Mouse (Mus musculus) heart, postnatal 0 days (tissue): ENCODE results near the gene Tiam2. TPM values are rescaled to one million over a fixed set of nuclear protein-coding genes. Genes with fewer than 3 reads are reported as not detected.

Experiments used
- ATAC-seq: fragments of 200-750 bp; cut with Nextera tagmentation; 2 replicates; pipeline ENCODE4 v1.8.0; 2017; ENCODE audit warnings: low read depth, moderate number of reproducible peaks, moderate library complexity; ENCODE audit not compliant: insufficient read depth
- DNase-seq: peaks from one replicate; pipeline ENCODE4 v3.0.0-alpha.2; 2016; ENCODE audit warnings: low spot score
- H3K27ac ChIP-seq: fragments of 300-500 bp; sonication (generic); 2 replicates; pipeline ENCODE4 v1.5.1; 2014; ENCODE audit warnings: low read depth, mild to moderate bottlenecking
- H3K27me3 ChIP-seq: fragments of 300-500 bp; sonication (generic); 2 replicates; pipeline ENCODE4 v1.6.1; 2014; ENCODE audit warnings: low read length, mixed read lengths; ENCODE audit not compliant: control insufficient read depth, insufficient read depth
- H3K36me3 ChIP-seq: fragments of 300-500 bp; sonication (generic); replicated peaks from 2 replicates; pipeline ENCODE4 v1.6.1; 2014; ENCODE audit warnings: low read length, mixed read lengths; ENCODE audit not compliant: control insufficient read depth, insufficient read depth
- H3K4me1 ChIP-seq: fragments of 300-500 bp; sonication (generic); 2 replicates; pipeline ENCODE4 v1.6.1; 2014; ENCODE audit warnings: antibody characterized with exemption; ENCODE audit not compliant: control insufficient read depth, insufficient read depth
- H3K4me2 ChIP-seq: fragments of 300-500 bp; sonication (generic); 2 replicates; pipeline ENCODE4 v1.6.1; 2014; ENCODE audit warnings: low read depth, mild to moderate bottlenecking, low read length, moderate library complexity
- H3K4me3 ChIP-seq: fragments of 300-500 bp; sonication (generic); 2 replicates; pipeline ENCODE4 v1.5.1; 2014; ENCODE audit warnings: low read depth, low read length
- H3K9ac ChIP-seq: fragments of 300-500 bp; sonication (generic); replicated peaks from 2 replicates; pipeline ENCODE4 v1.6.1; 2014; ENCODE audit warnings: low read depth, low read length, mixed read lengths
- H3K9me3 ChIP-seq: fragments of 300-500 bp; sonication (generic); replicated peaks from 2 replicates; pipeline ENCODE4 v1.6.1; 2016; ENCODE audit warnings: low read length; ENCODE audit not compliant: control insufficient read depth
- CTCF ChIP-seq: IDR thresholded peaks from 2 replicates; pipeline ENCODE4 v1.5.1; 2016; ENCODE audit warnings: antibody characterized with exemption, control low read depth, low read depth
- EP300 ChIP-seq: IDR thresholded peaks from 2 replicates; pipeline ENCODE4 v1.6.1; 2016; ENCODE audit warnings: antibody characterized with exemption, low read depth
- WGBS: fragments of 180-500 bp; shearing (Covaris S2); extraction: QIAGEN DNeasy Blood & Tissue Kit; methylation state at CpG from one replicate; pipeline ENCODE4 v1.1.7; 2014; 5-methylcytosine and 5-hydroxymethylcytosine counted together
- polyA plus RNA-seq: library from polyadenylated mRNA; unstranded; fragments of >200 nt; fragmentation: Nextera tagmentation; extraction: Ambion mirVana; gene quantifications from 2 replicates; pipeline ENCODE4 v1.2.1, GENCODE M21; 2015
- total RNA-seq: library from RNA; depleted of rRNA; stranded (reverse); fragments of >200 nt; gene quantifications from 2 replicates; pipeline ENCODE4 v1.2.3, GENCODE M21; 2014; ENCODE audit warnings: low replicate concordance

Tiam2 gene
- total and polyA plus RNA-seq, 2 experiments from 2014 or later = 1.7 to 3.6 TPM

DNA sequence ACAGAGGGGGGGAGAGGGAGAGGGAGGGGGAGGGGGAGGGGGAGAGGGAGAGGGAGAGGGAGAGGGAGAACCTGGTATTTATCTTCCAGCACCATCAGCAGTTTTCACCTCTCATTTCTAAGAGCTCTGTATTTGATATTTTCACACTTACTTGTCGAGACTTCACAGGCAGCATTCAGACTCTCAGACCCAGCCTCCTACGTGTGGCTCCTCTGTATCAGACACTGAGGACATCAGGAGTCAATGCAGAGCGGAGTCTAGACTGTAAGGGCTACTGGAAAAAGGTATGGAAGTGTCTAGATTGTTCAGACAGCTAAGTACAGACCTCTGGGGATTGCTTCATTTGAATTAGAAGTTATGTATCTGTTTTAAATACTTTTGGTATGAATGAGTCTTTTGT is 203.2 kb downstream of the Tiam2 start:
- Histone ChIP-seq H3K9me3 (no peaks in the 10 kb centered on the region), H3K4me1 (no peaks in the 10 kb centered on the region), H3K4me2 (no peak overlapping the region), H3K27me3 (no peaks in the 10 kb centered on the region), H3K9ac (no peak overlapping the region), H3K27ac (no peak overlapping the region), H3K4me3 (no peak overlapping the region), H3K36me3 (0 out of 2 replicates have a peak, but pooled peaks cover 5% of the 10 kb centered on the region)
- TF ChIP-seq EP300 (no peak), CTCF (no peak)
- 40% methylated on average over 3 of the region's 3 CpGs for WGBS
- DNase-seq = no peak
- ATAC-seq = no peak

DNA sequence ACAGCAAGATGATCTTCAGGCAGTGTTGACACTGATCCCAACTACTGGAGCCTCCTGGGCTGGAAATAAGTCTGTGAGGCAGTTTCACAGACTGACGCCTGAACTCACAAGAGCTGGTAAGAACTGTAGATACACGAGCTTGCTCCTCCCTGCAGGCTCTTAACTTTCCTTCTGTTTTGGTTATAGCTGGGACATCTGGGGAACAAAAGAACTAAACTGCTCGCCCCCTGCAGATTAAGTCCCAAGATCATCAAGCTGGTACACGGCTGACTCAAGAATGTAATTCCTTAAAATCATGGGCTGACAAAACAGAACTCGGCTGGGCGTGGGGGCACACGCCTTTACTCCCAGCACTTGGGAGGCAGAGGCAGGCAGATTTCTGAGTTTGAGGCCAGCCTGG is 204.2 kb downstream of the Tiam2 start:
- Histone ChIP-seq H3K4me2 (no peak overlapping the region), H3K27ac (no peak overlapping the region), H3K4me1 (no peaks in the 10 kb centered on the region), H3K4me3 (no peak overlapping the region), H3K9ac (no peak overlapping the region), H3K27me3 (no peaks in the 10 kb centered on the region), H3K36me3 (no peaks in the 10 kb centered on the region), H3K9me3 (no peaks in the 10 kb centered on the region)
- TF ChIP-seq EP300 (no peak), CTCF (no peak)
- WGBS = 72% methylated on average over 7 of the region's 7 CpGs
- ATAC-seq (no peak), DNase-seq (no peak)

DNA sequence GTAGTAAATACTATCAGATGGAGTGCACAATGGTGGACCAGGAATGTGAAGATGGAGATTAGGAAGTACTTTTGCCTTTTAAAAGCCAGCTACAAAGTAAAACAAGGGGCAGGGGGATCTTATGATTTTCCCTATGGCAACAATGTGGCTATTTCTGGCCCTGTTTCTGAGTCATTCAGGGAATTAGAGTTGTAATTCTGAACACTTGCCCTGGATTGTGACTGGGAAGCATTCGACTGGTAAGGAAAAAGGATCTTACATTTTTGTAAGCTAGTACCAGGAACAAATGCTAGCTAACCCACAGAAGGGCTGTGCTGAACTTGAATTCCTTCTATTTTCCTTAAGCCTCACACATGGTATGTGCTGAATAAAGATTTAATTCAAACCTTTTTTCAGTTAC is 205.3 kb downstream of the Tiam2 start:
- H3K4me3 ChIP-seq = no peak overlapping the region
- H3K4me1 ChIP-seq = no peaks in the 10 kb centered on the region
- TF ChIP-seq CTCF (no peak), EP300 (no peak)
- no peaks in the 10 kb centered on the region for H3K36me3 ChIP-seq
- H3K4me2 ChIP-seq = no peak overlapping the region
- DNase-seq (no peak), ATAC-seq (no peak)
- no peaks in the 10 kb centered on the region for H3K27me3 ChIP-seq
- H3K27ac ChIP-seq = no peak overlapping the region
- no peaks in the 10 kb centered on the region for H3K9me3 ChIP-seq
- no peak overlapping the region for H3K9ac ChIP-seq
- 38% methylated on average over 1 of the region's 1 CpGs for WGBS

DNA sequence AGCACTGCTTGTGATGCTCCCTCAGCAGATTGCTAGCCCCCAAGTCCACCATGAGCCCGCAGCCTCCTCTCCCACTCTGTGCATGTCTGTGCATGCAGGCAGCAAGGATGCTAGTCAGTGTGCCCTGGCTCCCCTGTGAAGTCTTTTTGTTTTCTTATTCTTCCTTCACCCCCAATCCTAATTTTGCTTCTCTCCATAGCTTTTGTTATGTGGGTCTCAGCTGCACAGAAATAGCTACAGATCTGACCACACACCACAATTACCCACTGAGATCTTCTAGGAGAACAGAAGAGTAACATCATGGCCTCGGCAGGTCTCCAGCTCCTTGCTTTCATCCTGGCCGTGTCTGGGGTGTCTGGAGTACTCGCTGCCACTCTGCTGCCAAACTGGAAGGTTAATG is 205.9 kb downstream of the Tiam2 start, which contains the start of gene Cldn20:
TSS of gene Cldn20 (plus strand) at position 301 of the 400 bp plus-strand sequence.
- no peak within 1 kb of the TSS for H3K9ac ChIP-seq
- no peak within 1 kb of the TSS for H3K4me2 ChIP-seq
- DNase-seq = no peak
- H3K27me3 ChIP-seq = no peaks in the 10 kb centered on the region
- no peaks in the 10 kb centered on the region for H3K9me3 ChIP-seq
- no peak for ATAC-seq
- no peaks in the 10 kb centered on the region for H3K36me3 ChIP-seq
- H3K4me3 ChIP-seq = no peak within 1 kb of the TSS
- 82% methylated on average over 4 of the region's 4 CpGs for WGBS
- H3K4me1 ChIP-seq = no peaks in the 10 kb centered on the region
- no peak for TF ChIP-seq CTCF
- no peak for TF ChIP-seq EP300
- no peak within 1 kb of the TSS for H3K27ac ChIP-seq

DNA sequence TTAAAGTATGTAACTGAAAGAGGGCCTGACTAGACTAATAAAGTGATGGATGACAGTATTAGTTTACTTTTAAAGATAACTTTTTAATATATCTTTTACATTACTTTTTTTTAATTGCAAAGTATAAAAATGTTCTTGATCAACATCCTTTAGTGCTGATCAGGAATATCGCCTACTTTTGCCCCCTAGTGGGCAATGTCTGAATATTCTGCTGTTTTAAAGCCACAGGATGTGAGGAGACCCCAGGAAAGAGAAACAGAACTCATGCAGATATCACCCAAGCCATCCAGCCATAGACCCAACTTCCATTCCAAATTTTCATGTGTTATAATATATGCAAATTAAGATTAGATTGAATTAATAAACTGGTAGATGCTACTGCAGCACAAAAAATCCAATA is 207.1 kb downstream of the Tiam2 start:
- no peak overlapping the region for H3K4me2 ChIP-seq
- no peak overlapping the region for H3K27ac ChIP-seq
- TF ChIP-seq EP300 (no peak), CTCF (peak; percentile 45)
- H3K4me3 ChIP-seq = no peak overlapping the region
- no peak overlapping the region for H3K9ac ChIP-seq
- H3K4me1 ChIP-seq = no peaks in the 10 kb centered on the region
- H3K27me3 ChIP-seq = no peaks in the 10 kb centered on the region
- ATAC-seq (no peak), DNase-seq (no peak)
- 20% methylated on average over 1 of the region's 1 CpGs for WGBS
- H3K9me3 ChIP-seq = no peaks in the 10 kb centered on the region
- 0 out of 2 replicates have a peak, but pooled peaks cover 6% of the 10 kb centered on the region for H3K36me3 ChIP-seq

DNA sequence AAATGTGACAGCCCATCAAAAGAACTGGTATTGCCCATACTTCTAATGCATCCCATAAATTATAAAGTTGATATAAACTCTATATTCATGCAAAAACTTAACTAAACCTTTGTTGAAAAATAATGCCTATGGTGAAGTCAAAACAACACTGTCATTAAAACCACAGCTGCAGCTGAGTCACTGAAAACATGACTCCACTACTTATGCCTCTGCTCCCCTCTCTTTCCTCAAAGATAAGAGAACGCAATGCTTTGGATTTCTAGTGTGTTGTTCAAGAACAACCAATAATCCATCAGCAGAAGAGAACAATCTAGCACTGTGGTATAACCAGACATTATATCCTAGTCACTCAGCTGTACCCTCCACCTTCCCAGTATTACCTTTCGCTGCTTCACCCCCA is 213.9 kb downstream of the Tiam2 start:
- peaks cover 21% of the 10 kb centered on the region for H3K36me3 ChIP-seq
- no peak overlapping the region for H3K4me2 ChIP-seq
- ATAC-seq (no peak), DNase-seq (no peak)
- no peak overlapping the region for H3K27ac ChIP-seq
- H3K9ac ChIP-seq = no peak overlapping the region
- H3K9me3 ChIP-seq = no peaks in the 10 kb centered on the region
- H3K27me3 ChIP-seq = no peaks in the 10 kb centered on the region
- WGBS = 75% methylated on average over 2 of the region's 2 CpGs
- H3K4me1 ChIP-seq = no peaks in the 10 kb centered on the region
- TF ChIP-seq EP300 (no peak), CTCF (no peak)
- H3K4me3 ChIP-seq = no peak overlapping the region
